Mouse (Mus musculus) testis, adult 2 months (tissue): Measurements from ENCODE around the gene Ppwd1. TPM values are rescaled to one million over a fixed set of nuclear protein-coding genes. Genes with fewer than 3 reads are reported as not detected.
A peak's percentile ranks its signal among the peaks of the same experiment; 100 is the strongest.
"Not testable (repeated sequence)": the region's sequence is repeated elsewhere in the genome, so short reads cannot be mapped to it uniquely, and the experiment has no call there.

ENCODE experiments used
- H3K27ac ChIP-seq: fragments of 200-500 bp; 2 replicates; pipeline ENCODE4 v1.5.1; 2012; ENCODE audit warnings: low read depth, low read length; ENCODE audit not compliant: control insufficient read depth, insufficient read depth
- H3K27me3 ChIP-seq: fragments of 200-500 bp; 2 replicates; pipeline ENCODE4 v1.6.1; 2012; ENCODE audit warnings: mild to moderate bottlenecking, low read length, moderate library complexity; ENCODE audit not compliant: control insufficient read depth, insufficient read depth
- H3K36me3 ChIP-seq: fragments of 200-500 bp; 2 replicates; pipeline ENCODE4 v1.6.1; 2012; ENCODE audit warnings: mild to moderate bottlenecking, low read length; ENCODE audit not compliant: control insufficient read depth, insufficient read depth
- H3K4me1 ChIP-seq: fragments of 200-500 bp; 2 replicates; pipeline ENCODE4 v1.6.1; 2012; ENCODE audit warnings: low read length; ENCODE audit not compliant: control insufficient read depth, insufficient read depth
- H3K4me3 ChIP-seq: fragments of 200-500 bp; 2 replicates; pipeline ENCODE4 v1.5.1; 2012; ENCODE audit warnings: low read depth, mild to moderate bottlenecking, low read length, moderate library complexity, mixed read lengths; ENCODE audit not compliant: control insufficient read depth
- CTCF ChIP-seq: fragments of 200-500 bp; IDR thresholded peaks from 2 replicates; pipeline ENCODE4 v1.5.1; 2012; ENCODE audit warnings: low read depth, mild to moderate bottlenecking, inconsistent platforms, low read length, moderate library complexity; ENCODE audit not compliant: control insufficient read depth, insufficient read depth, insufficient replicate concordance
- POLR2A ChIP-seq: fragments of 200-500 bp; IDR thresholded peaks from 2 replicates; pipeline ENCODE4 v1.6.1; 2012; ENCODE audit warnings: low read depth, mild to moderate bottlenecking, inconsistent platforms, low read length, moderate library complexity; ENCODE audit not compliant: control insufficient read depth
- polyA plus RNA-seq: library from polyadenylated mRNA; depleted of rRNA; stranded (reverse); fragments of >200 nt; gene quantifications from 2 replicates; pipeline ENCODE4 v1.2.3, GENCODE M21; 2012; rRNA removed

Ppwd1 gene
- polyA plus RNA-seq = 3.7 TPM in 2 replicates

GRCm38 (mm10) chr13:104228384-104229066 is at the start of gene Ppwd1, which contains the start of gene Cenpk:
Gene Ppwd1, minus strand, starts transcription at chr13:104228843.
Gene Cenpk, plus strand, starts transcription at chr13:104228611.
- Histone ChIP-seq H3K4me3 (peak within 1 kb of the TSS; percentile 97), H3K27ac (peak within 1 kb of the TSS; percentile 94), H3K27me3 (no peaks in the 10 kb centered on the region), H3K4me1 (no peaks in the 10 kb centered on the region; the same call in 1 of the 2 replicates), H3K36me3 (no peaks in the 10 kb centered on the region; the same call in 1 of the 2 replicates)
- TF ChIP-seq POLR2A (peak; percentile 97), CTCF (0 out of 2 replicates have a peak, but pooled peaks have one; percentile 0)

- TF ChIP-seq POLR2A (no peak), CTCF (no peak)
- Histone ChIP-seq H3K27me3 (no peaks in the 10 kb centered on the region), H3K27ac (no peak overlapping the region), H3K36me3 (no peaks in the 10 kb centered on the region), H3K4me3 (no peak overlapping the region), H3K4me1 (no peaks in the 10 kb centered on the region)
Measured at GRCm38 (mm10) chr13:104258997-104259396, 30.4 kb upstream of the Ppwd1 start.

GRCm38 (mm10) chr13:104229181-104229580 is 538 bp upstream of the Ppwd1 start:
- Histone ChIP-seq H3K27ac (peak overlapping the region; percentile 94), H3K36me3 (no peaks in the 10 kb centered on the region; the same call in 1 of the 2 replicates), H3K4me3 (peak overlapping the region; percentile 97), H3K4me1 (no peaks in the 10 kb centered on the region; the same call in 1 of the 2 replicates), H3K27me3 (no peaks in the 10 kb centered on the region)
- TF ChIP-seq CTCF = no peak
- TF ChIP-seq POLR2A = no peak

- TF ChIP-seq POLR2A (no peak), CTCF (no peak)
- H3K27ac ChIP-seq = no peak overlapping the region
- no peaks in the 10 kb centered on the region; the same call in 1 of the 2 replicates for H3K4me1 ChIP-seq
- H3K36me3 ChIP-seq = no peaks in the 10 kb centered on the region
- no peaks in the 10 kb centered on the region for H3K27me3 ChIP-seq
- H3K4me3 ChIP-seq = peak overlapping the region; percentile 6; the same call in 1 of the 2 replicates
Measured at GRCm38 (mm10) chr13:104227478-104227877, 1.2 kb downstream of the Ppwd1 start.

GRCm38 (mm10) chr13:104204313-104204712 is 24.3 kb downstream of the Ppwd1 start:
- no peak for TF ChIP-seq POLR2A
- no peak for TF ChIP-seq CTCF
- Histone ChIP-seq H3K27me3 (no peaks in the 10 kb centered on the region), H3K4me3 (no peak overlapping the region), H3K27ac (no peak overlapping the region), H3K36me3 (0 out of 2 replicates have a peak, but pooled peaks cover 1% of the 10 kb centered on the region), H3K4me1 (no peaks in the 10 kb centered on the region)

GRCm38 (mm10) chr13:104195891-104196290 is 32.8 kb downstream of the Ppwd1 start:
- H3K4me1 ChIP-seq, H3K27me3 ChIP-seq, H3K36me3 ChIP-seq, H3K4me3 ChIP-seq, H3K27ac ChIP-seq: not testable (repeated sequence)

- TF ChIP-seq POLR2A (no peak), CTCF (no peak)
- no peaks in the 10 kb centered on the region; the same call in 1 of the 2 replicates for H3K36me3 ChIP-seq
- H3K27ac ChIP-seq = no peak overlapping the region
- H3K27me3 ChIP-seq = no peaks in the 10 kb centered on the region
- no peak overlapping the region for H3K4me3 ChIP-seq
- H3K4me1 ChIP-seq = no peaks in the 10 kb centered on the region
Measured at GRCm38 (mm10) chr13:104187357-104187756, 41.3 kb downstream of the Ppwd1 start.
